Mouse (Mus musculus) liver, embryonic 12.5 days (tissue): ENCODE measurements around the gene Clip1. TPM values are rescaled to one million over a fixed set of nuclear protein-coding genes. Genes with fewer than 3 reads are reported as not detected.

ENCODE experiments used
- polyA plus RNA-seq: library from polyadenylated mRNA; unstranded; fragments of >200 nt; fragmentation: Nextera tagmentation; extraction: Ambion mirVana; gene quantifications from 2 replicates; pipeline ENCODE4 v1.2.1, GENCODE M21; 2016

Clip1 gene
- polyA plus RNA-seq, 1 experiment from 2014 or later, result 17.6 TPM

Other genes starting within 250 kb of the Clip1 start
- gene Lrrc43, start 195.3 kb downstream of the Clip1 start, polyA plus RNA-seq, result not detected in 2 replicates
- not detected in 2 replicates for gene Il31, start 195.1 kb downstream of the Clip1 start, polyA plus RNA-seq
- gene B3gnt4, start 174.2 kb downstream of the Clip1 start, polyA plus RNA-seq, result 0.20 TPM in 1 of 2 replicates, not detected in the other
- 71.6 and 75.7 TPM in 2 replicates for gene Diablo, start 160.4 kb downstream of the Clip1 start, polyA plus RNA-seq
- 0.23 and 0.29 TPM in 2 replicates for gene Gm49027, start 159.1 kb downstream of the Clip1 start, polyA plus RNA-seq
- 22.6 and 24.1 TPM in 2 replicates for gene Vps33a, start 111.6 kb downstream of the Clip1 start, polyA plus RNA-seq
- 49.6 and 51.9 TPM in 2 replicates for gene Zcchc8, start 36.5 kb upstream of the Clip1 start, polyA plus RNA-seq
- 64.6 and 65.7 TPM in 2 replicates for gene Rsrc2, start 64.8 kb upstream of the Clip1 start, polyA plus RNA-seq
- gene Kntc1, start 65.1 kb upstream of the Clip1 start, polyA plus RNA-seq, result 39.2 and 39.5 TPM in 2 replicates
- 0.17 and 0.18 TPM in 2 replicates for gene Hcar2, start 180.9 kb upstream of the Clip1 start, polyA plus RNA-seq
- gene Hcar1, start 195.4 kb upstream of the Clip1 start, polyA plus RNA-seq, result 0.20 and 0.27 TPM in 2 replicates
- 97.4 and 98.3 TPM in 2 replicates for gene Denr, start 222.6 kb upstream of the Clip1 start, polyA plus RNA-seq
- gene Gm43518, start 242.8 kb upstream of the Clip1 start, polyA plus RNA-seq, result 1.7 and 2.2 TPM in 2 replicates
- 3.4 and 5.0 TPM in 2 replicates for gene Ccdc62, start 246.1 kb upstream of the Clip1 start, polyA plus RNA-seq